Mouse (Mus musculus): ENCODE data around the gene Dennd1a. TPM values are rescaled to one million over a fixed set of nuclear protein-coding genes. Genes with fewer than 3 reads are reported as not detected.

Dennd1a gene
- polyA plus RNA-seq, 1 experiment: 36.2 TPM

DNA sequence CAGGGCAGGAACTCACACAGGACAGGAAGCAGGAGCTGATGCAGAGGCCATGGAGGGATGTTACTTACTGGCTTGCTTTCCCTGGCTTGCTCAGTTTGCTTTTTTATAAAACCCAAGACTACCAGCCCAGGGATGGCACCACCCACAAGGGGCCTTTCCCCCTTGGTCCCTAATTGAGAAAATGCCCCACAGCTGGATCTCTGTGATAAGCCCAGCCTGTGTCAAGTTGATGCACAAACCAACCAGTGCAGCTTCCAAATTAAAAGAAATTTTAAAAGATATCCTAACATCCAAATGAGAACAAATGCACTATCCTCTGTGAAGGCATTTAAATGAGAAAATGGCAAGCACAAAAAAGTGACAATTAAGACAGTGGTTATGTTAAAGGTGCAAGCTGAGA lies 95.6 kb downstream of the Dennd1a start:
- TF ChIP-seq CTCF (conservative IDR thresholded peaks at IDR 0.05; ENCODE audit: insufficient read depth, insufficient read length, low read depth, low read length) (no peak), POLR2A (IDR thresholded peaks at IDR 0.05; ENCODE audit: low read depth, low read length) (no peak)
- DNase-seq: no peak
- peaks cover 2% of the 10 kb centered on the region; the same call in 1 of the 2 replicates for H3K4me1 ChIP-seq (ENCODE audit: control insufficient read depth, insufficient read depth, low read length)
- no peaks in the 10 kb centered on the region for H3K36me3 ChIP-seq (ENCODE audit: control insufficient read depth, insufficient read depth, low read length)
- H3K4me3 ChIP-seq (ENCODE audit: insufficient read depth, low read depth, low read length): no peak overlapping the region
- H3K27me3 ChIP-seq (replicated peaks; ENCODE audit: control insufficient read depth, insufficient read depth, low read length): no peaks in the 10 kb centered on the region
- H3K27ac ChIP-seq (ENCODE audit: insufficient read depth, low read depth, low read length): no peak overlapping the region

GRCm38 (mm10) chr2:38186438-38186837 lies 100.8 kb downstream of the Dennd1a start:
- DNase-seq: no peak
- no peaks in the 10 kb centered on the region for H3K4me1 ChIP-seq (ENCODE audit: control insufficient read depth, insufficient read depth, low read length)
- no peak overlapping the region for H3K27ac ChIP-seq (ENCODE audit: insufficient read depth, low read depth, low read length)
- TF ChIP-seq CTCF (conservative IDR thresholded peaks at IDR 0.05; ENCODE audit: insufficient read depth, insufficient read length, low read depth, low read length) (peak; percentile 61), POLR2A (IDR thresholded peaks at IDR 0.05; ENCODE audit: low read depth, low read length) (no peak)
- WGBS: 77% methylated on average over 2 of the region's 2 CpGs
- H3K4me3 ChIP-seq (ENCODE audit: insufficient read depth, low read depth, low read length): no peak overlapping the region
- no peaks in the 10 kb centered on the region for H3K27me3 ChIP-seq (replicated peaks; ENCODE audit: control insufficient read depth, insufficient read depth, low read length)
- H3K36me3 ChIP-seq (ENCODE audit: control insufficient read depth, insufficient read depth, low read length): no peaks in the 10 kb centered on the region

- no peaks in the 10 kb centered on the region for H3K27me3 ChIP-seq (replicated peaks; ENCODE audit: control insufficient read depth, insufficient read depth, low read length)
- no peak overlapping the region for H3K4me3 ChIP-seq (ENCODE audit: insufficient read depth, low read depth, low read length)
- no peak overlapping the region for H3K27ac ChIP-seq (ENCODE audit: insufficient read depth, low read depth, low read length)
- WGBS: 92% methylated on average over 3 of the region's 3 CpGs
- H3K36me3 ChIP-seq (ENCODE audit: control insufficient read depth, insufficient read depth, low read length): no peaks in the 10 kb centered on the region
- DNase-seq: no peak
- TF ChIP-seq POLR2A (IDR thresholded peaks at IDR 0.05; ENCODE audit: low read depth, low read length) (no peak), CTCF (conservative IDR thresholded peaks at IDR 0.05; ENCODE audit: insufficient read depth, insufficient read length, low read depth, low read length) (no peak)
- H3K4me1 ChIP-seq (ENCODE audit: control insufficient read depth, insufficient read depth, low read length): no peaks in the 10 kb centered on the region
Observed at GRCm38 (mm10) chr2:38184977-38185376, 102.2 kb downstream of the Dennd1a start.

DNA sequence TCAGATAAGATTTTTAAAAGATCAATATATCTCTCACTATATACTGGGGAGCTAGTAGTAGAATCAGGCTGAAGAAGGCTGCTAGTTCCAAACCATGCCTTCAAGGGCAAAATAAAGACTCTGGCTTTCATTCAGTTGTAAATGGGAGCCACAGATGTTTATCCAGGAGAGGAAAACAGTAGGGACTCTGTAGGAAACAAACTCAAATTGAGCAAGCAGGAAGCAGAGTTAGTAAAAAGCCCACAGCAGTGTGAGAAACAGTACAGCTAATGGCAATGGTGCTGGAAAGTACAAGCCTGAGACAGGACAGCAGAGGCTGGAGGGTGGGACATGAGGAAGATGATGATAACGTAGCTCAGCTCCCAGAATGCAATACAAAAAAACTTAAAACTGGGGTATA lies 103.3 kb downstream of the Dennd1a start:
- H3K36me3 ChIP-seq (ENCODE audit: control insufficient read depth, insufficient read depth, low read length): no peaks in the 10 kb centered on the region
- no peak overlapping the region for H3K27ac ChIP-seq (ENCODE audit: insufficient read depth, low read depth, low read length)
- no peak overlapping the region for H3K4me3 ChIP-seq (ENCODE audit: insufficient read depth, low read depth, low read length)
- H3K27me3 ChIP-seq (replicated peaks; ENCODE audit: control insufficient read depth, insufficient read depth, low read length): no peaks in the 10 kb centered on the region
- TF ChIP-seq POLR2A (IDR thresholded peaks at IDR 0.05; ENCODE audit: low read depth, low read length): no peak
- TF ChIP-seq CTCF (conservative IDR thresholded peaks at IDR 0.05; ENCODE audit: insufficient read depth, insufficient read length, low read depth, low read length): no peak
- H3K4me1 ChIP-seq (ENCODE audit: control insufficient read depth, insufficient read depth, low read length): no peaks in the 10 kb centered on the region
- no peak for DNase-seq
- 95% methylated on average over 1 of the region's 1 CpGs for WGBS

DNA sequence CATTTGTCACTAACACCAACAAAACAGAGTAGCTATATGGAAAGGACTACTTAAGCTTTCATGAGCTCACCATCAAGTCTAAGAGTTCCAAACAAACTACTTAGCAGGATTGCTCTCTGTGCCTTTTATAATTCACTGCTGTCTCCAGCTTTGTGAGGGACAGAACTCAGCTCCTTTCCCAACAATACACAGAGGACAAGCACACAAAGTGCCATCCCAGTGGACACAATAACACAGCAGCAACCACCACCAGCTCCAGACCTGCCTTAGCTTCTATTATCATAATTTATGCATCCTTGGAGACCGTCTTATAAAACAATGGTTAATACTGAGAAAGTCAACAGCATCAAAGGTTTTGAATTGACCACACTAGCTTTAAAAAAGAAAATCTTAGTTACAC lies 104.9 kb downstream of the Dennd1a start:
- no peak for TF ChIP-seq POLR2A (IDR thresholded peaks at IDR 0.05; ENCODE audit: low read depth, low read length)
- WGBS: 71% methylated on average over 1 of the region's 1 CpGs
- Histone ChIP-seq H3K27me3 (replicated peaks; ENCODE audit: control insufficient read depth, insufficient read depth, low read length) (no peaks in the 10 kb centered on the region), H3K4me1 (ENCODE audit: control insufficient read depth, insufficient read depth, low read length) (no peaks in the 10 kb centered on the region), H3K36me3 (ENCODE audit: control insufficient read depth, insufficient read depth, low read length) (no peaks in the 10 kb centered on the region), H3K27ac (ENCODE audit: insufficient read depth, low read depth, low read length) (no peak overlapping the region), H3K4me3 (ENCODE audit: insufficient read depth, low read depth, low read length) (no peak overlapping the region)
- DNase-seq: no peak

DNA sequence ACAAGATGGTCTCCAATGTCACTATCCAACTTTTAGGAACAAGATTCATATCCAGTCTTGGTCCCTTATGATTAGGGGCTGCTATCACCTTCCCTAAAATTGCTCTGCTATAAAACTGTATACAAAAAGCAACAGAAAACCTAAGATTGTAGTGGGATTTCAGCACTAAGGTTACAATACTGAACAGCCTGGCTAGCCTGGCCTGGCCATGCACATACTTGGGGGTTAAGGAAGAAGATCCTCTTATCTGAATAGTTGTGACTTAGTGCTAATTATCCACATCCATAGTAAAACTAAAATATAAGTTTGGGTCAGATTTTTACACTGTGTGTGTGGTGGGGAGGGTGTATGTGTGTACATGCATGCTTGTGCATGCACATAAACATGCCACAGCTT lies 109.6 kb downstream of the Dennd1a start:
- no peaks in the 10 kb centered on the region for H3K36me3 ChIP-seq (ENCODE audit: control insufficient read depth, insufficient read depth, low read length)
- TF ChIP-seq CTCF (conservative IDR thresholded peaks at IDR 0.05; ENCODE audit: insufficient read depth, insufficient read length, low read depth, low read length) (no peak), POLR2A (IDR thresholded peaks at IDR 0.05; ENCODE audit: low read depth, low read length) (no peak)
- H3K4me3 ChIP-seq (ENCODE audit: insufficient read depth, low read depth, low read length): no peak overlapping the region
- no peak for DNase-seq
- H3K27me3 ChIP-seq (replicated peaks; ENCODE audit: control insufficient read depth, insufficient read depth, low read length): no peaks in the 10 kb centered on the region
- H3K27ac ChIP-seq (ENCODE audit: insufficient read depth, low read depth, low read length): no peak overlapping the region
- no peaks in the 10 kb centered on the region for H3K4me1 ChIP-seq (ENCODE audit: control insufficient read depth, insufficient read depth, low read length)

DNA sequence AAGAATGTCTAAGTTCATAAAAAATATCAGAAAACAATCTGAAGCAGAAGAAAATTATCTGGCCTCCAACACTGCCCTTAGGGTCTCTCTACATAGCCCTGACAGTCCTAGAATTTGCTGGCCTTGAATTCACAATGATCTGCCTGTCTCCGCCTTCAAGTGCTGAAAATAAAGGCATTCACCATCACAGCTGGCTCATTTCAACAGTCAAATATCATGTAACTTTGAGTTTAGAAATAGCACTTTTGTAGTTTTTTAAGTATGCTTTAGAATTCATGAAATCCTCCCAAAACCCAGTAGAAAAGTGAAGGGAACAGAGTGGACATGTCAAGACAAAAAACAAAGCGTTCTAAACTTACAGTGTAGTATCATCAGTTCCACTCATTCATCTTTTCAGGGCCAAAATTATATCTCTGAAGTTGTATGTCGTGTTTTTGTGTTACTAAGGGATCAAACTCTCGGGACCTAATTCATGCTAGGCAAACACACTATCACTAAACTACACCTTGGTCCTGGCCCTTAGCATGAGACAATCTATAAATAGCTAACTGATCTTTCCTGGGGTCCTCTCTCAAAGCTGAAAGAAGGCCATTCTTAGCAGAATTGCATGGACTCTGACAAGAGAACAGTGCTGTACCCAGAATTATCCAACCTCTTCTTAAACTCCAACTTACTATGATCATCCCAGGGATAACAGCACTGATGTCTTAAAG lies 110.2 kb downstream of the Dennd1a start:
- no peaks in the 10 kb centered on the region for H3K27me3 ChIP-seq (replicated peaks; ENCODE audit: control insufficient read depth, insufficient read depth, low read length)
- H3K4me3 ChIP-seq (ENCODE audit: insufficient read depth, low read depth, low read length): no peak overlapping the region
- no peak overlapping the region for H3K27ac ChIP-seq (ENCODE audit: insufficient read depth, low read depth, low read length)
- 80% methylated on average over 4 of the region's 4 CpGs for WGBS
- H3K4me1 ChIP-seq (ENCODE audit: control insufficient read depth, insufficient read depth, low read length): no peaks in the 10 kb centered on the region
- DNase-seq: no peak
- no peaks in the 10 kb centered on the region for H3K36me3 ChIP-seq (ENCODE audit: control insufficient read depth, insufficient read depth, low read length)
- TF ChIP-seq POLR2A (IDR thresholded peaks at IDR 0.05; ENCODE audit: low read depth, low read length) (no peak), CTCF (conservative IDR thresholded peaks at IDR 0.05; ENCODE audit: insufficient read depth, insufficient read length, low read depth, low read length) (no peak)
